Mouse (Mus musculus) kidney, adult 2 months (tissue): ENCODE data around the gene Chst3.

ENCODE experiments used
- CTCF ChIP-seq: fragments of 200-500 bp; conservative IDR thresholded peaks from 2 replicates; pipeline ENCODE4 v1.5.1; 2011; ENCODE audit warnings: low read depth, mild to moderate bottlenecking, control low read depth, low read length, moderate library complexity, mixed read lengths; ENCODE audit not compliant: insufficient read depth, insufficient read length
- POLR2A ChIP-seq: fragments of 200-500 bp; IDR thresholded peaks from one replicate; pipeline ENCODE4 v1.6.1; 2011; ENCODE audit warnings: low read depth, low read length, control low read depth

GRCm38 (mm10) chr10:60158144-60158543, 60.9 kb downstream of the Chst3 start:
- TF ChIP-seq POLR2A, result no peak
- no peak for TF ChIP-seq CTCF
